Mouse (Mus musculus) MEL (cell line): ENCODE measurements around the gene Hoxd8. TPM values are rescaled to one million over a fixed set of nuclear protein-coding genes. Genes with fewer than 3 reads are reported as not detected.

Source experiments
- DNase-seq: peaks from one replicate; pipeline ENCODE4 v3.0.0; 2011; ENCODE audit warnings: low read depth, low spot score
- H3K27ac ChIP-seq: 2 replicates; pipeline ENCODE4 v1.5.1; 2012; ENCODE audit warnings: low read depth, mild to moderate bottlenecking, control low read depth, low read length, moderate library complexity; ENCODE audit not compliant: control insufficient read depth
- H3K27me3 ChIP-seq, 2 experiments: fragments of 150-350 bp in 1 of 2; sonication (generic) in 1 of 2; 2 replicates each; pipeline ENCODE4 v1.6.1; 2012; ENCODE audit warnings: low read length in 2 of 2, mild to moderate bottlenecking in 2 of 2, improper control_type of control experiment in 1 of 2, moderate library complexity in 1 of 2; ENCODE audit not compliant: insufficient read depth in 2 of 2, control insufficient read depth in 1 of 2
- H3K36me3 ChIP-seq, 2 experiments: 2 replicates each; pipeline ENCODE4 v1.6.1; 2012 to 2014; ENCODE audit warnings: low read length in 2 of 2, improper control_type of control experiment in 1 of 2, inconsistent platforms in 1 of 2, mild to moderate bottlenecking in 1 of 2; ENCODE audit not compliant: insufficient read depth in 2 of 2, control insufficient read depth in 1 of 2
- H3K4me1 ChIP-seq, 2 experiments: fragments of 150-350 bp in 1 of 2; sonication (generic) in 1 of 2; 2 replicates each; pipeline ENCODE4 v1.6.1; 2012; ENCODE audit warnings: low read length in 2 of 2, improper control_type of control experiment in 1 of 2, mild to moderate bottlenecking in 1 of 2; ENCODE audit not compliant: insufficient read depth in 2 of 2, control insufficient read depth in 1 of 2
- H3K4me3 ChIP-seq, 2 experiments: fragments of 150-350 bp in 1 of 2; sonication (generic) in 1 of 2; 2 replicates each; pipeline ENCODE4 v1.5.1; 2012; ENCODE audit warnings: low read depth in 2 of 2, low read length in 2 of 2, mild to moderate bottlenecking in 2 of 2, moderate library complexity in 2 of 2, control low read depth in 1 of 2, improper control_type of control experiment in 1 of 2; ENCODE audit not compliant: control insufficient read depth in 1 of 2, insufficient read depth in 1 of 2
- H3K79me2 ChIP-seq: 2 replicates; pipeline ENCODE4 v1.6.1; 2012; ENCODE audit warnings: mild to moderate bottlenecking, low read length, moderate library complexity; ENCODE audit not compliant: control insufficient read depth, poor library complexity, insufficient read depth
- H3K9ac ChIP-seq: 2 replicates; pipeline ENCODE4 v1.6.1; 2012; ENCODE audit warnings: low read depth, mild to moderate bottlenecking, control low read depth, low read length, moderate library complexity; ENCODE audit not compliant: control insufficient read depth, poor library complexity, severe bottlenecking
- H3K9me3 ChIP-seq: fragments of 150-350 bp; sonication (generic); replicated peaks from 2 replicates; pipeline ENCODE4 v1.6.1; 2012; ENCODE audit warnings: mild to moderate bottlenecking, low read length, improper control_type of control experiment, moderate library complexity; ENCODE audit not compliant: insufficient read depth
- CHD2 ChIP-seq: IDR thresholded peaks from 2 replicates; pipeline ENCODE4 v1.6.1; 2011; ENCODE audit warnings: low read length, improper control_type of control experiment
- ELF1 ChIP-seq: IDR thresholded peaks from 2 replicates; pipeline ENCODE4 v1.6.1; 2014; ENCODE audit warnings: low read depth, mild to moderate bottlenecking, inconsistent platforms, low read length, improper control_type of control experiment, moderate library complexity
- GABPA ChIP-seq: IDR thresholded peaks from 2 replicates; pipeline ENCODE4 v1.6.1; 2012; ENCODE audit warnings: low read depth, mild to moderate bottlenecking, inconsistent platforms, low read length, improper control_type of control experiment, moderate library complexity
- GATA1 ChIP-seq: IDR thresholded peaks from 2 replicates; pipeline ENCODE4 v1.6.1; 2011; ENCODE audit warnings: low read depth, low read length, improper control_type of control experiment
- MAFK ChIP-seq: IDR thresholded peaks from 2 replicates; pipeline ENCODE4 v1.6.1; 2011; ENCODE audit warnings: low read depth, mild to moderate bottlenecking, low read length, improper control_type of control experiment, borderline replicate concordance
- MAX ChIP-seq: IDR thresholded peaks from 2 replicates; pipeline ENCODE4 v1.6.1; 2011; ENCODE audit warnings: low read length, improper control_type of control experiment
- MXI1 ChIP-seq: IDR thresholded peaks from 2 replicates; pipeline ENCODE4 v1.6.1; 2011; ENCODE audit warnings: mild to moderate bottlenecking, low read depth, low read length, improper control_type of control experiment
- MYC ChIP-seq: IDR thresholded peaks from 2 replicates; pipeline ENCODE4 v1.6.1; 2011; ENCODE audit warnings: low read depth, mild to moderate bottlenecking, low read length, improper control_type of control experiment, moderate library complexity
- NELFE ChIP-seq: IDR thresholded peaks from 2 replicates; pipeline ENCODE4 v1.6.1; 2011; ENCODE audit warnings: low read depth, low read length, improper control_type of control experiment
- POLR2A ChIP-seq, 2 experiments: IDR thresholded peaks; 2 replicates each; pipeline ENCODE4 v1.6.1; 2011 to 2012; ENCODE audit warnings: low read length in 2 of 2, mild to moderate bottlenecking in 2 of 2, control low read depth in 1 of 2, improper control_type of control experiment in 1 of 2, low read depth in 1 of 2, moderate library complexity in 1 of 2; ENCODE audit not compliant: control insufficient read depth in 1 of 2, insufficient read depth in 1 of 2, poor library complexity in 1 of 2
- POLR2AphosphoS2 ChIP-seq: IDR thresholded peaks from 2 replicates; pipeline ENCODE4 v1.6.1; 2011; ENCODE audit warnings: low read length, improper control_type of control experiment
- POLR2AphosphoS5 ChIP-seq: IDR thresholded peaks from 2 replicates; pipeline ENCODE4 v1.6.1; 2012; ENCODE audit warnings: low read depth, borderline replicate concordance, mild to moderate bottlenecking, inconsistent platforms, low read length, moderate library complexity, mixed read lengths
- TBP ChIP-seq: IDR thresholded peaks from 2 replicates; pipeline ENCODE4 v1.8.0; 2011; ENCODE audit warnings: low read depth, low read length, improper control_type of control experiment
- UBTF ChIP-seq: IDR thresholded peaks from 2 replicates; pipeline ENCODE4 v1.6.1; 2012; ENCODE audit warnings: low read depth, mild to moderate bottlenecking, inconsistent platforms, low read length, improper control_type of control experiment, moderate library complexity, borderline replicate concordance; ENCODE audit not compliant: insufficient read depth
- USF1 ChIP-seq: IDR thresholded peaks from 2 replicates; pipeline ENCODE4 v1.6.1; 2014; ENCODE audit warnings: low read depth, mild to moderate bottlenecking, inconsistent platforms, low read length, improper control_type of control experiment, moderate library complexity
- ZKSCAN1 ChIP-seq: IDR thresholded peaks from 2 replicates; pipeline ENCODE4 v1.6.1; 2012; ENCODE audit warnings: low read depth, mild to moderate bottlenecking, inconsistent platforms, low read length, improper control_type of control experiment, moderate library complexity
- ZMIZ1 ChIP-seq: IDR thresholded peaks from 2 replicates; pipeline ENCODE4 v1.6.1; 2012; ENCODE audit warnings: low read depth, mild to moderate bottlenecking, inconsistent platforms, low read length, improper control_type of control experiment, moderate library complexity
- ZNF384 ChIP-seq: IDR thresholded peaks from 2 replicates; pipeline ENCODE4 v1.6.1; 2012; ENCODE audit warnings: low read depth, mild to moderate bottlenecking, inconsistent platforms, low read length, improper control_type of control experiment
- polyA plus RNA-seq, 2 experiments: library from polyadenylated mRNA; stranded (reverse) in 1 of 2; unstranded in 1 of 2; fragments of >175 nt in 1 of 2; fragments of >200 nt in 1 of 2; gene quantifications; 2 replicates each; pipeline versions ENCODE4 v1.2.1 to v1.2.4; 2012; ENCODE audit warnings: low replicate concordance in 2 of 2, low read depth in 1 of 2; ENCODE audit not compliant: insufficient read length in 2 of 2, insufficient read depth in 1 of 2, missing spikeins in 1 of 2
- total RNA-seq: library from RNA; depleted of rRNA; stranded (reverse); fragments of 300-350 nt; gene quantifications from 2 replicates; pipeline ENCODE4 v1.2.3, GENCODE M21; 2012

Gene Hoxd8
- total and polyA plus RNA-seq, 3 experiments, result 4.7 to 7.4 TPM; not detected in 1

GRCm38 (mm10) chr2:74695813-74696430 is 8.5 kb upstream of the Hoxd8 start:
- Histone ChIP-seq H3K4me1 (no peaks in the 10 kb centered on the region), H3K27ac (no peak overlapping the region), H3K27me3 (no peaks in the 10 kb centered on the region; a peak in 2 of 4 replicates), H3K4me3 (no peak overlapping the region), H3K79me2 (no peaks in the 10 kb centered on the region), H3K9ac (no peak overlapping the region), H3K9me3 (no peaks in the 10 kb centered on the region), H3K36me3 (no peaks in the 10 kb centered on the region)
- TF ChIP-seq ZKSCAN1, result no peak
- TF ChIP-seq USF1, result no peak
- TF ChIP-seq MAFK, result no peak
- TF ChIP-seq CHD2, result no peak
- no peak for TF ChIP-seq MYC
- TF ChIP-seq GATA1, result no peak
- TF ChIP-seq POLR2A (IDR thresholded peaks at IDR 0.05; ENCODE audit: control insufficient read depth in 1 of 2, insufficient read depth in 1 of 2, low read depth in 1 of 2, low read length in 2 of 2, poor library complexity in 1 of 2), result no peak
- TF ChIP-seq ZMIZ1, result no peak
- TF ChIP-seq ZNF384, result no peak
- TF ChIP-seq ELF1, result no peak
- TF ChIP-seq POLR2AphosphoS2, result no peak
- no peak for TF ChIP-seq NELFE
- TF ChIP-seq MXI1, result no peak
- DNase-seq, result no peak

GRCm38 (mm10) chr2:74696442-74697335 is 7.7 kb upstream of the Hoxd8 start:
- Histone ChIP-seq H3K27ac (no peak overlapping the region), H3K9ac (no peak overlapping the region), H3K4me3 (no peak overlapping the region)
- TF ChIP-seq ZMIZ1, result no peak
- no peak for TF ChIP-seq MYC
- TF ChIP-seq TBP, result no peak
- TF ChIP-seq MAX, result no peak
- no peak for TF ChIP-seq UBTF
- TF ChIP-seq POLR2AphosphoS5, result no peak
- TF ChIP-seq GABPA, result no peak
- TF ChIP-seq, all 39 proteins: peak for 0
- H3K27me3 ChIP-seq, result no peaks in the 10 kb centered on the region; a peak in 2 of 4 replicates
- DNase-seq, result no peak
- no peaks in the 10 kb centered on the region for H3K4me1 ChIP-seq
- no peaks in the 10 kb centered on the region for H3K9me3 ChIP-seq
- H3K36me3 ChIP-seq, result no peaks in the 10 kb centered on the region
- no peaks in the 10 kb centered on the region for H3K79me2 ChIP-seq
